Mouse (Mus musculus) left cerebral cortex, postnatal 25 days (tissue): ENCODE results near the gene 4930548H24Rik. TPM values are rescaled to one million over a fixed set of nuclear protein-coding genes. Genes with fewer than 3 reads are reported as not detected.

Experiments
- DNase-seq, 2 experiments: peaks; one replicate each; pipeline ENCODE4 v3.0.0; 2022; ENCODE audit warnings: low spot score in 2 of 2, mixed read lengths in 1 of 2
- intact Hi-C: fragments of 180-260 bp; cut with DNase I; formaldehyde crosslinking; loops from one replicate; pipeline ENCODE4 v1.15.1; 2025
- total RNA-seq, 2 experiments: library from RNA; stranded (reverse); gene quantifications; 2 replicates each; pipeline ENCODE4 v1.2.3; 2021

Gene 4930548H24Rik
- total RNA-seq, 2 experiments from 2014 or later = 0.16 to 0.30 TPM

DNA sequence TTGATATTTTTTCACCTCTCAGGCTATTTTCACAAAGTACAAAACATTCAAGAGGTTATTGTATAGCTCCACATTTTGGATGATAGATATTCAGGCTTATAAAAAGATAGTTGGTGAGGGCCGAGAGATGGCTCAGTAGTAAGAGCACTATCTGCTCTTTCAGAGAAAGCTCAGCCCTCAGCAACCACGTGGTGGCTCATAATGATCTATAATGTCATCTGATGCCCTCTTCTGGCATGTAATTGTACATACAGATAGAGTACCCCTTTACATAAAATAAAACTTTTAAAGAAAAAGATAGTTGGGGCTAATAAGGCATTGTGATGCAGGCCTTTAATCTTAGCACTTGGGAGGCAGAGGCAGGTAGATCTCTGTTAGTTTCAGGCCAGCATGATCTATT is 43.0 kb downstream of the 4930548H24Rik start:
- DNase-seq = no peak
- intact Hi-C loops = no loop called here

- no peak for DNase-seq
- intact Hi-C loops = no loop called here
Observed at GRCm38 (mm10) chr5:31535228-31535627, 49.7 kb downstream of the 4930548H24Rik start.

Other genes with a start within 250 kb of the 4930548H24Rik start
- gene Nrbp1, start 244.9 kb upstream of the 4930548H24Rik start, total RNA-seq = 10 to 100 TPM; 81.8 to 83.1 TPM
- not detected for gene Gm9970, start 244.5 kb upstream of the 4930548H24Rik start, total RNA-seq
- 1 to 10 TPM; 1.3 to 2.4 TPM for gene Krtcap3, start 234.0 kb upstream of the 4930548H24Rik start, total RNA-seq
- gene Ift172, start 194.6 kb upstream of the 4930548H24Rik start, total RNA-seq = 10 to 100 TPM; 78.8 to 91.5 TPM
- gene Fndc4, start 189.7 kb upstream of the 4930548H24Rik start, total RNA-seq = 100 to 1,000 TPM; 134 to 158 TPM
- not detected for gene Gckr, start 188.3 kb upstream of the 4930548H24Rik start, total RNA-seq
- gene Zfp512, start 33.3 kb upstream of the 4930548H24Rik start, total RNA-seq = 10 to 100 TPM; 48.8 to 49.0 TPM
- gene Gpn1, start 9.0 kb downstream of the 4930548H24Rik start, total RNA-seq = 10 to 100 TPM; 27.6 to 30.0 TPM
- 10 to 100 TPM; 50.8 to 53.6 TPM for gene Slc4a1ap, start 41.3 kb downstream of the 4930548H24Rik start, total RNA-seq
- 10 to 100 TPM; 16.7 to 17.2 TPM for gene Supt7l, start 42.1 kb downstream of the 4930548H24Rik start, total RNA-seq
- gene Mrpl33, start 111.2 kb downstream of the 4930548H24Rik start, total RNA-seq = 10 to 100 TPM; 92.9 to 96.0 TPM
- gene Rbks, start 211.9 kb downstream of the 4930548H24Rik start, total RNA-seq = 1 to 10 TPM; 3.0 to 3.3 TPM
- 10 to 100 TPM; 40.0 to 41.8 TPM for gene Babam2, start 211.9 kb downstream of the 4930548H24Rik start, total RNA-seq